Mouse (Mus musculus) hindbrain, embryonic 10.5 days (tissue): ENCODE measurements at regions not wholly inside any gene's neighbourhood (a gene's known extent, or its start where the extent isn't known, plus 50 kb on each side); places are given as distances from the start of the nearest gene placed in this dataset.

Experiments
- DNase-seq: peaks from one replicate; pipeline ENCODE4 v3.0.0-alpha.2; 2017; ENCODE audit warnings: low spot score
- H3K27ac ChIP-seq: fragments of 300-500 bp; sonication (generic); 2 replicates; pipeline ENCODE4 v1.5.1; 2016; ENCODE audit warnings: mild to moderate bottlenecking, moderate library complexity
- H3K27me3 ChIP-seq: fragments of 300-500 bp; sonication (generic); 2 replicates; pipeline ENCODE4 v1.6.1; 2016; ENCODE audit warnings: mild to moderate bottlenecking; ENCODE audit not compliant: poor library complexity, insufficient read depth, severe bottlenecking
- H3K36me3 ChIP-seq: fragments of 300-500 bp; sonication (generic); 2 replicates; pipeline ENCODE4 v1.6.1; 2016; ENCODE audit warnings: mild to moderate bottlenecking, moderate library complexity
- H3K4me1 ChIP-seq: fragments of 300-500 bp; sonication (generic); replicated peaks from 2 replicates; pipeline ENCODE4 v1.6.1; 2016; ENCODE audit warnings: mild to moderate bottlenecking
- H3K4me3 ChIP-seq: fragments of 300-500 bp; sonication (generic); 2 replicates; pipeline ENCODE4 v1.5.1; 2016; ENCODE audit warnings: mild to moderate bottlenecking, moderate library complexity
- H3K9me3 ChIP-seq: fragments of 300-500 bp; sonication (generic); 2 replicates; pipeline ENCODE4 v1.6.1; 2016; ENCODE audit warnings: mild to moderate bottlenecking, moderate library complexity
- WGBS: fragments of 180-500 bp; shearing (Covaris S2); methylation state at CpG from one replicate; pipeline ENCODE4 v1.1.7; 2016; 5-methylcytosine and 5-hydroxymethylcytosine counted together

- no peak for DNase-seq
- WGBS, result 92% methylated on average over 12 of the region's 12 CpGs
- 0 out of 2 replicates have a peak, but pooled peaks cover 3% of the 10 kb centered on the region for H3K9me3 ChIP-seq
- H3K27me3 ChIP-seq, result no peaks in the 10 kb centered on the region
- H3K36me3 ChIP-seq, result no peaks in the 10 kb centered on the region
- H3K4me1 ChIP-seq, result no peaks in the 10 kb centered on the region
- H3K27ac ChIP-seq, result no peak overlapping the region
- no peak overlapping the region for H3K4me3 ChIP-seq
Measured at GRCm38 (mm10) chr6:109125447-109125846, 297.0 kb downstream of the Edem1 start.

GRCm38 (mm10) chr6:109127203-109127602 lies 298.8 kb downstream of the Edem1 start:
- Histone ChIP-seq H3K36me3 (no peaks in the 10 kb centered on the region), H3K27ac (no peak overlapping the region), H3K9me3 (0 out of 2 replicates have a peak, but pooled peaks cover 3% of the 10 kb centered on the region), H3K27me3 (no peaks in the 10 kb centered on the region), H3K4me1 (no peaks in the 10 kb centered on the region), H3K4me3 (no peak overlapping the region)
- no peak for DNase-seq
- 96% methylated on average over 1 of the region's 1 CpGs for WGBS

- Histone ChIP-seq H3K4me3 (no peak overlapping the region), H3K27ac (no peak overlapping the region), H3K9me3 (no peaks in the 10 kb centered on the region), H3K27me3 (no peaks in the 10 kb centered on the region), H3K4me1 (no peaks in the 10 kb centered on the region), H3K36me3 (no peaks in the 10 kb centered on the region)
- no peak for DNase-seq
- WGBS, result 78% methylated on average over 5 of the region's 5 CpGs
Measured at GRCm38 (mm10) chr6:109146111-109146510, 317.7 kb downstream of the Edem1 start.

GRCm38 (mm10) chr6:109149043-109149442 lies 320.6 kb downstream of the Edem1 start:
- WGBS, result 76% methylated on average over 8 of the region's 8 CpGs
- Histone ChIP-seq H3K4me1 (no peaks in the 10 kb centered on the region), H3K4me3 (no peak overlapping the region), H3K27me3 (no peaks in the 10 kb centered on the region), H3K27ac (no peak overlapping the region), H3K9me3 (no peaks in the 10 kb centered on the region), H3K36me3 (no peaks in the 10 kb centered on the region)
- no peak for DNase-seq

GRCm38 (mm10) chr6:109150023-109150911 lies 321.8 kb downstream of the Edem1 start:
- Histone ChIP-seq H3K36me3 (no peaks in the 10 kb centered on the region), H3K9me3 (no peaks in the 10 kb centered on the region), H3K27ac (no peak overlapping the region), H3K27me3 (no peaks in the 10 kb centered on the region), H3K4me3 (no peak overlapping the region), H3K4me1 (no peaks in the 10 kb centered on the region)
- WGBS, result 48% methylated on average over 22 of the region's 22 CpGs
- DNase-seq, result peak; percentile 79

- H3K9me3 ChIP-seq, result no peaks in the 10 kb centered on the region
- WGBS, result 90% methylated on average over 9 of the region's 9 CpGs
- no peak for DNase-seq
Measured at GRCm38 (mm10) chr6:109150912-109151256, 322.4 kb downstream of the Edem1 start.

GRCm38 (mm10) chr6:109153624-109154023 lies 325.2 kb downstream of the Edem1 start:
- Histone ChIP-seq H3K4me1 (no peaks in the 10 kb centered on the region), H3K36me3 (no peaks in the 10 kb centered on the region), H3K4me3 (no peak overlapping the region), H3K27me3 (no peaks in the 10 kb centered on the region), H3K9me3 (no peaks in the 10 kb centered on the region), H3K27ac (no peak overlapping the region)
- DNase-seq, result no peak
- WGBS, result 70% methylated on average over 7 of the region's 7 CpGs

More at GRCm38 (mm10) chr6:109150912-109151256, 322.4 kb downstream of the Edem1 start:
- Histone ChIP-seq H3K4me1 (no peaks in the 10 kb centered on the region), H3K36me3 (no peaks in the 10 kb centered on the region), H3K4me3 (no peak overlapping the region), H3K27ac (no peak overlapping the region), H3K27me3 (no peaks in the 10 kb centered on the region)

GRCm38 (mm10) chr6:109159561-109159960 lies 331.1 kb downstream of the Edem1 start:
- DNase-seq, result no peak
- Histone ChIP-seq H3K27me3 (no peaks in the 10 kb centered on the region), H3K9me3 (no peaks in the 10 kb centered on the region), H3K4me3 (no peak overlapping the region), H3K27ac (no peak overlapping the region), H3K4me1 (no peaks in the 10 kb centered on the region), H3K36me3 (no peaks in the 10 kb centered on the region)
- 89% methylated on average over 7 of the region's 7 CpGs for WGBS

GRCm38 (mm10) chr6:109167439-109167838 lies 339.0 kb downstream of the Edem1 start:
- H3K4me1 ChIP-seq, result no peaks in the 10 kb centered on the region
- H3K36me3 ChIP-seq, result no peaks in the 10 kb centered on the region
- no peak overlapping the region for H3K27ac ChIP-seq
- H3K9me3 ChIP-seq, result no peaks in the 10 kb centered on the region
- DNase-seq, result no peak
- 88% methylated on average over 5 of the region's 5 CpGs for whole genome bisulfite sequencing
- H3K27me3 ChIP-seq, result no peaks in the 10 kb centered on the region
- H3K4me3 ChIP-seq, result no peak overlapping the region

- Histone ChIP-seq H3K9me3 (no peaks in the 10 kb centered on the region), H3K27ac (no peak overlapping the region), H3K36me3 (no peaks in the 10 kb centered on the region), H3K27me3 (no peaks in the 10 kb centered on the region), H3K4me1 (no peaks in the 10 kb centered on the region), H3K4me3 (no peak overlapping the region)
- no peak for DNase-seq
- 85% methylated on average over 6 of the region's 6 CpGs for WGBS
Measured at GRCm38 (mm10) chr6:109172104-109172850, 343.8 kb downstream of the Edem1 start.

GRCm38 (mm10) chr6:109173015-109173414 lies 344.6 kb downstream of the Edem1 start:
- Histone ChIP-seq H3K27me3 (no peaks in the 10 kb centered on the region), H3K9me3 (no peaks in the 10 kb centered on the region), H3K27ac (no peak overlapping the region), H3K36me3 (no peaks in the 10 kb centered on the region), H3K4me3 (no peak overlapping the region), H3K4me1 (no peaks in the 10 kb centered on the region)
- no peak for DNase-seq
- WGBS, result 98% methylated on average over 1 of the region's 1 CpGs

- no peak for DNase-seq
- Histone ChIP-seq H3K4me3 (no peak overlapping the region), H3K9me3 (no peaks in the 10 kb centered on the region), H3K4me1 (no peaks in the 10 kb centered on the region), H3K36me3 (no peaks in the 10 kb centered on the region), H3K27ac (no peak overlapping the region), H3K27me3 (no peaks in the 10 kb centered on the region)
- WGBS, result 76% methylated on average over 3 of the region's 3 CpGs
Measured at GRCm38 (mm10) chr6:109176876-109177275, 348.4 kb downstream of the Edem1 start.

- 65% methylated on average over 3 of the region's 3 CpGs for WGBS
- Histone ChIP-seq H3K4me1 (no peaks in the 10 kb centered on the region), H3K4me3 (no peak overlapping the region), H3K9me3 (no peaks in the 10 kb centered on the region), H3K27me3 (no peaks in the 10 kb centered on the region), H3K27ac (no peak overlapping the region), H3K36me3 (no peaks in the 10 kb centered on the region)
- no peak for DNase-seq
Measured at GRCm38 (mm10) chr6:109182878-109183277, 354.4 kb downstream of the Edem1 start.
